Comparison of ENCODE assay signal across 5 mouse cellular contexts in the genomic region with DNA sequence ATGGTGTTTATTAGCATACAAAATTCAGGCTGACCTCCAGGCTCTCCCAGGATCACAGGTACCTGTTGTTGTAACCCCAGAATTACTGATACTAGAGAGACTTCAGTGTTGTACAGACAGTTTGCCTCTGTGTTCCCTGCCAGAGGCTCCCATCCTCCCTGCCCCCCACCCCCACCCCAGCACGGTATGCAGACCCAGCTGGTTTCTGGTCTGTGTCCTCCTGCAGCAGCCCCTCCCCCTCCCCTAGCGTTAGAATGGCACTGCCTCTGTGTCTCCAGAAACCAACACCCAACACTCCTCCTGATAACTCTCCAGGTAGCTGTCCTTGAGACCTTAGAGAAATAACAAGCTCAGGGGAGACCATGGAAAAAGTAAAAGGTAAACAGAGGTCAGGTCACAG.
DNase-seq lines count a peak whose midpoint lies in the region; ATAC-seq lines count a peak whose summit lies in the region.
"Not testable (repeated sequence)": the region's sequence is repeated elsewhere in the genome, so short reads cannot be mapped to it uniquely, and the experiment has no call there.

No protein-coding gene starts in this region.

- H3K9me3 ChIP-seq in embryonic facial prominence, embryonic 10.5 days; kidney, embryonic 14.5 days (ENCODE audit: control insufficient read depth, low read length): not testable (repeated sequence)

- not testable (repeated sequence) for H3K36me3 ChIP-seq in embryonic facial prominence, embryonic 10.5 days (replicated peaks); kidney, embryonic 14.5 days (ENCODE audit: control insufficient read depth, insufficient read depth, low read length)

- not testable (repeated sequence) for H3K27ac ChIP-seq in embryonic facial prominence, embryonic 10.5 days (replicated peaks); kidney, embryonic 14.5 days (ENCODE audit: low read depth, low read length)

- not testable (repeated sequence) for H3K27me3 ChIP-seq in embryonic facial prominence, embryonic 10.5 days (replicated peaks; ENCODE audit: low read depth, poor library complexity, severe bottlenecking); kidney, embryonic 14.5 days (ENCODE audit: control insufficient read depth, insufficient read depth, low read length)

- H3K4me1 ChIP-seq in embryonic facial prominence, embryonic 10.5 days, result peaks cover 20% of the 10 kb centered on the region
- not testable (repeated sequence) for H3K4me1 ChIP-seq in kidney, embryonic 14.5 days (ENCODE audit: control insufficient read depth, insufficient read depth, low read length)

- WGBS in embryonic facial prominence, embryonic 10.5 days, result 0% methylated on average over 2 of the region's 2 CpGs
- WGBS in kidney, embryonic 14.5 days, result 0% methylated on average over 2 of the region's 2 CpGs

- peak; percentile 50; the same call in 1 of the 2 replicates for ATAC-seq in kidney, embryonic 14.5 days (ENCODE audit: low FRiP score, low TSS enrichment)

- H3K9ac ChIP-seq in kidney, embryonic 14.5 days (ENCODE audit: low read depth, low read length), result not testable (repeated sequence)

- H3K4me3 ChIP-seq in embryonic facial prominence, embryonic 10.5 days; kidney, embryonic 14.5 days (ENCODE audit: low read length): not testable (repeated sequence)

- H3K4me2 ChIP-seq in kidney, embryonic 14.5 days (replicated peaks; ENCODE audit: low read depth, low read length), result not testable (repeated sequence)

- DNase-seq in ES-CJ7 (ENCODE audit: low read depth, low spot score), result peak; percentile 89
- peak; percentile 80 for DNase-seq in ZHBTc4 (ENCODE audit: low read depth, low spot score)
- DNase-seq in embryonic facial prominence, embryonic 10.5 days (ENCODE audit: low spot score), result peak; percentile 42
- DNase-seq in thymus, postnatal 4 days, result peak; percentile 13

Comparison
In these comparisons a context has a peak if more than half of its experiments do, and no peak if none do; other contexts are left out.
1. DNase-seq: peak in every context shown above with its lines; median percentile 89 in ES-CJ7; 80 in ZHBTc4; 42 in embryonic facial prominence, embryonic 10.5 days; 13 in thymus, postnatal 4 days.